Mouse (Mus musculus): ENCODE measurements at regions not wholly inside any gene's neighbourhood (a gene's known extent, or its start where the extent isn't known, plus 50 kb on each side); places are given as distances from the start of the nearest gene placed in this dataset.
"Not testable (repeated sequence)": the region's sequence is repeated elsewhere in the genome, so short reads cannot be mapped to it uniquely, and the experiment has no call there.

DNA sequence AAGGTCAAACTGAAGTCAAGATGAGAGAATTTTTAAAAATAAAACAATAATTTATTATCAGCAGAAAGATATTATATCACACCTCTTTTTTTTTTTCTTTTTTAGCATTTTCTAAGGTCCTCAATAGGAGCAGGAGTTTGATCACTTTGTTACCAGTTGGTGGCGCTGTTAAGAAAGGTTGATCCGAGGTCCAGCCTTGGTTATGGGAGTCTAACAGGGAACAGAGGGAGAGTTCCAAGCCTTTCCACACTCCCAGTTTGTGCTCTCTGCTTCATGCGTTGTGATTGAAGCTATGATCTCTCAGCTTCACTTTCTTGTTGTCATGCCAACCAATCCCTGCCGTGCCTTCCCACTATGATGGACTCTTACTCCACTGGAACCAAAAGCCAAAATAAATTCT, 83.8 kb downstream of the Fam174a start:
- 47% methylated on average over 4 of the region's 4 CpGs for WGBS
- no peak overlapping the region for H3K4me3 ChIP-seq (ENCODE audit: insufficient read depth, low read depth, low read length)
- H3K27me3 ChIP-seq (replicated peaks; ENCODE audit: control insufficient read depth, insufficient read depth, low read length), result no peaks in the 10 kb centered on the region
- no peak overlapping the region for H3K27ac ChIP-seq (ENCODE audit: insufficient read depth, low read depth, low read length)
- H3K4me1 ChIP-seq (ENCODE audit: control insufficient read depth, insufficient read depth, low read length), result no peaks in the 10 kb centered on the region
- TF ChIP-seq CTCF (conservative IDR thresholded peaks at IDR 0.05; ENCODE audit: insufficient read depth, insufficient read length, low read depth, low read length) (0 out of 2 replicates have a peak, but pooled peaks have one; percentile 5), POLR2A (IDR thresholded peaks at IDR 0.05; ENCODE audit: low read depth, low read length) (no peak)
- DNase-seq, result peak; percentile 15
- no peaks in the 10 kb centered on the region for H3K36me3 ChIP-seq (ENCODE audit: control insufficient read depth, insufficient read depth, low read length)

DNA sequence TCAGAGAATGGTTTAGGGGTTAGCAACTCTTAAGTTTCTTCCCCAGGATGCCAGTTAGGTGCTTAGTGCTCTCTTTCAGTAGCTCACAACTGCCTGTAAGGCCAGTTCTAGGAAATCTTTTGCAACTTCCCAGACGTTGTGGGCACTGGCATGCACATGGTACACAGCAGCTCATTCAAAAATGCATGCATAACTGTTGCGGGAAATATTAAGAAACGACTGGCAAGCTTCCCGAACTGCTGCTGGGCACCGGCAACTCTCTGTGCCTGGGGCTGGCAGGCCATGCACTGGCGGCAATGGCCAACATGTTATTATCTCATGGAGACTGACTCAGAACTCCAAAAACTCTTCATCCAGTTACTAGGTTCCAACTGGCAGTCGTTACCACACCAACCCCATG, 86.3 kb downstream of the Fam174a start:
- Histone ChIP-seq H3K36me3 (ENCODE audit: control insufficient read depth, insufficient read depth, low read length) (no peaks in the 10 kb centered on the region), H3K27ac (ENCODE audit: insufficient read depth, low read depth, low read length) (no peak overlapping the region), H3K4me1 (ENCODE audit: control insufficient read depth, insufficient read depth, low read length) (no peaks in the 10 kb centered on the region), H3K4me3 (ENCODE audit: insufficient read depth, low read depth, low read length) (no peak overlapping the region), H3K27me3 (replicated peaks; ENCODE audit: control insufficient read depth, insufficient read depth, low read length) (no peaks in the 10 kb centered on the region)
- no peak for TF ChIP-seq POLR2A (IDR thresholded peaks at IDR 0.05; ENCODE audit: low read depth, low read length)
- WGBS, result 84% methylated on average over 7 of the region's 7 CpGs
- no peak for DNase-seq

DNA sequence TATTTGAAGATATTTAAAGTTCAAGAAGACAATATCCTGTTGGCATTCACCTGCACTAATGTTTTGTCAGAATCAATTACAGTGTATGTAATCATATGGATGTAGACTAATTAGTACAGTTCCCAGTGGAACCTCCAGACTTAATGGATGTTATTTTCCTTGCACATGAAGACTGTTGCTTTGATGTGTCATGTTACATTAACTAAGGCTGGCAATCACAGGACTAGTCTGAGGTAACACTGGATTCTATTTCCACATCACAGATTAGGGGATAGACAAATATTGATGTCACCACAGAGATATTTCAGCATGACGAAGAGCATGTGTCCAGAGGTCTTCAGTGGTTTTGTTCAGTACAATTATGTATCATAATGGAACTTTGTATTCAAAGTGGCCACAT, 108.8 kb downstream of the Fam174a start:
- H3K27me3 ChIP-seq (replicated peaks; ENCODE audit: control insufficient read depth, insufficient read depth, low read length), result no peaks in the 10 kb centered on the region
- TF ChIP-seq CTCF (conservative IDR thresholded peaks at IDR 0.05; ENCODE audit: insufficient read depth, insufficient read length, low read depth, low read length) (no peak), POLR2A (IDR thresholded peaks at IDR 0.05; ENCODE audit: low read depth, low read length) (no peak)
- H3K36me3 ChIP-seq (ENCODE audit: control insufficient read depth, insufficient read depth, low read length), result no peaks in the 10 kb centered on the region
- 85% methylated on average over 1 of the region's 1 CpGs for WGBS
- no peak overlapping the region for H3K27ac ChIP-seq (ENCODE audit: insufficient read depth, low read depth, low read length)
- H3K4me3 ChIP-seq (ENCODE audit: insufficient read depth, low read depth, low read length), result no peak overlapping the region
- DNase-seq, result no peak
- H3K4me1 ChIP-seq (ENCODE audit: control insufficient read depth, insufficient read depth, low read length), result no peaks in the 10 kb centered on the region

DNA sequence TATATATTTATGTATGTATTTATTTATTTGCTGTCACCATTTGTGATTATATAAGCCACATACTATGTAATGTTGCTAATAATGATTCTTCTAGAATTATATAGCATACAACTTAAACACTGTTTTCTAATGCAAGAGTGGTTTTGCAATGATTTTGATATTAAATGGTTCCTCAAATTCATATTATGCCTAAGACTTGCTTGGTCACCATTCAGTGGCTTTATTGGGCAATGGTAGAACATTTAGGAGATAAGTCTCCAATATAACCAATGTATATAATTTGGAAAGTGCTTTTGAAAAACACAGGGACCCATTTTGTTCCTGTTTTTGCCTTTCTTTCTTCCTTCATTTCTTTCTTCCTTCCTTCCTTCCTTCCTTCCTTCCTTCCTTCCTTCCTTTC, 112.0 kb downstream of the Fam174a start:
- H3K36me3 ChIP-seq (ENCODE audit: control insufficient read depth, insufficient read depth, low read length), result no peaks in the 10 kb centered on the region
- H3K27ac ChIP-seq (ENCODE audit: insufficient read depth, low read depth, low read length), result no peak overlapping the region
- no peaks in the 10 kb centered on the region for H3K27me3 ChIP-seq (replicated peaks; ENCODE audit: control insufficient read depth, insufficient read depth, low read length)
- TF ChIP-seq POLR2A (IDR thresholded peaks at IDR 0.05; ENCODE audit: low read depth, low read length), result no peak
- TF ChIP-seq CTCF (conservative IDR thresholded peaks at IDR 0.05; ENCODE audit: insufficient read depth, insufficient read length, low read depth, low read length), result no peak
- H3K4me3 ChIP-seq (ENCODE audit: insufficient read depth, low read depth, low read length), result no peak overlapping the region
- DNase-seq, result no peak
- H3K4me1 ChIP-seq (ENCODE audit: control insufficient read depth, insufficient read depth, low read length), result no peaks in the 10 kb centered on the region

DNA sequence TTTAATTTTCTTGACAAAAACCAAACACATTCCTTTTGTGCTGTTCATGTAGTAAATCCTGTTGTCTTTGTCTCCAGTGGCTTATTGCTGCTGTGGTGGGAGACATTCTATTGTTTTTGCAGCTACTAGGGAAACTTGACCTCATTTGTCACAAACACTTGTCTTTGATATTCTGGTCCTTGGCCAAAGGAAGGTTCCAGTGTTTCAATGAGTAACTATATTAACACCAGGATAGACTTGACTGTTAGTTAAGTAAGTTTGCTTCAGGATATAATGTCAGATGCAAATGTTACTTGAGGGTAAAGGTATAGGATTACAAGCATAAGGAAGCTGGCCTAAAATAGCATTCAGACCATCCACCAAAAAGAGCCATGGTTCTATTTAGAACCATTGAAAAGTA, 123.7 kb downstream of the Fam174a start:
- Histone ChIP-seq H3K27ac (ENCODE audit: insufficient read depth, low read depth, low read length) (no peak overlapping the region), H3K4me3 (ENCODE audit: insufficient read depth, low read depth, low read length) (no peak overlapping the region), H3K4me1 (ENCODE audit: control insufficient read depth, insufficient read depth, low read length) (no peaks in the 10 kb centered on the region), H3K36me3 (ENCODE audit: control insufficient read depth, insufficient read depth, low read length) (no peaks in the 10 kb centered on the region), H3K27me3 (replicated peaks; ENCODE audit: control insufficient read depth, insufficient read depth, low read length) (no peaks in the 10 kb centered on the region)
- TF ChIP-seq CTCF (conservative IDR thresholded peaks at IDR 0.05; ENCODE audit: insufficient read depth, insufficient read length, low read depth, low read length) (no peak), POLR2A (IDR thresholded peaks at IDR 0.05; ENCODE audit: low read depth, low read length) (no peak)
- DNase-seq, result peak; percentile 58

DNA sequence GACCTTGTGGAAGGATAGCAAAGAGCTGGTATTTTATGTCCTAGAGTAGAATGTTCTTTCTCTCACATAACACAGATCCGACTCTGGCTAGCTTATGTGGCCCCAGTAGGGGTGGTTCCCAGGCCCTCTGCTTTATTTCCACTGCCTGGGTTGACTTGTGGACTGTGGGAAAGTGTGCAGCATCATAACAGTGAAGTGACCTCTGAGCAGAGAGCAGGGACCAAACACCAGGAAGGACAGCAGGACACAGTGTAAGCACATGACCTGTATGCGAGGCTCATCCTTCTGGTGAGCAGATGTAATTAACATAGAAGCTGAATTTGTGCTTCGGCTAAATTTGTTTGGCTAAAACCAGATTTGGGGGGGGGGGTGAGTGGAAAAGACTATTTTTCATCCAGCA, 132.1 kb downstream of the Fam174a start:
- no peak for TF ChIP-seq POLR2A (IDR thresholded peaks at IDR 0.05; ENCODE audit: low read depth, low read length)
- TF ChIP-seq CTCF (conservative IDR thresholded peaks at IDR 0.05; ENCODE audit: insufficient read depth, insufficient read length, low read depth, low read length), result no peak
- no peak for DNase-seq
- Histone ChIP-seq H3K4me1 (ENCODE audit: control insufficient read depth, insufficient read depth, low read length) (no peaks in the 10 kb centered on the region), H3K4me3 (ENCODE audit: insufficient read depth, low read depth, low read length) (no peak overlapping the region), H3K36me3 (ENCODE audit: control insufficient read depth, insufficient read depth, low read length) (no peaks in the 10 kb centered on the region), H3K27ac (ENCODE audit: insufficient read depth, low read depth, low read length) (no peak overlapping the region), H3K27me3 (replicated peaks; ENCODE audit: control insufficient read depth, insufficient read depth, low read length) (no peaks in the 10 kb centered on the region)
- WGBS, result 62% methylated on average over 3 of the region's 3 CpGs

DNA sequence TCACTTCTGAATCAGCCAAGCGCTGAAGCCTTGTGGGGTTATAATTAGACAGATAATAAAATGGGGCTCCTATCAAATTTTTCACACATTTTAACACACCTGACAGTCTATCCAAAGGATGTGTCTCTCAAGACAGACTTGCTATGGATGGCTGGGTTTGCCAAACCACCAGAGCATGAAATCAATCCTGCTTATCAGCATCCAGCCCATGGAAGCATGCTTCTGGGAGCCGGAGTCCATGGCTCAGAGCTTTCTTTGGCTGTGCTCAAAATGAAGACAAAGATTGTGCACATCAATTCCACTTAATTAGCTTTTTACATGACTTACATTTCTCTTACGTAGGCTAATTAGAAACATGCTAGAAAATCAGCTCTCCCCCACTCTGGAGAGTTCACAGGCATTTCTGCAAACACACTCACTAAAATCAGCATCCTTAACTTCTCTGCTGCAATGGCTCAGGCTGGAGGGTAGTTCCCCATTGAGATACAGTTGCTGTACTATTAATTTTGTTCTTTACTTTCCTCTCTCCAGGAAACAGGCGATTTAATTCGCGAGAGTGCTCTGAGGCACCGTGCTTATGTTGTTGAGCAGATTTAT, 135.6 kb downstream of the Fam174a start:
- 59% methylated on average over 7 of the region's 7 CpGs for WGBS
- DNase-seq, result no peak
- no peaks in the 10 kb centered on the region for H3K4me1 ChIP-seq (ENCODE audit: control insufficient read depth, insufficient read depth, low read length)

DNA sequence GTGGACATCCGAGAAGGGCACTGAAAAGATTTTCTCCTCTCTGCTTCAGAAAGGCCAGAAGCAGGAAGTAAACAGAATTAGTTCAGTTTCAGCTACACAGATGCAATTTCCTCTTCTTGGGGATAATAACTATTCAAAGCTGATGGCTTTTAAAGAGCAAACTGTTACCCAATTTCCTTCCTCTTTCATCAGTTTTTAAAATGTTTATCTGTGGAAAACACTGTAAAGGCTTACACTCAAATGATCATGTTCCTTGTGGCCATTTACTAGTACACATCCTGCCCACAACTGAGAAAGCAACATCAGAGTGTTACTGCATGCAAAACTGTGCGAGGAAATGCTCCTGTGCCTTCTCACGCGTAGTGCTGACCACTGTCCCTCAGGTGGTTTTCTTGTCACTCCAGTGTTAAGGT, 137.5 kb downstream of the Fam174a start:
- 68% methylated on average over 4 of the region's 4 CpGs for WGBS
- H3K4me3 ChIP-seq (ENCODE audit: insufficient read depth, low read depth, low read length), result no peak overlapping the region
- no peaks in the 10 kb centered on the region for H3K27me3 ChIP-seq (replicated peaks; ENCODE audit: control insufficient read depth, insufficient read depth, low read length)
- no peaks in the 10 kb centered on the region for H3K4me1 ChIP-seq (ENCODE audit: control insufficient read depth, insufficient read depth, low read length)
- TF ChIP-seq CTCF (conservative IDR thresholded peaks at IDR 0.05; ENCODE audit: insufficient read depth, insufficient read length, low read depth, low read length) (no peak), POLR2A (IDR thresholded peaks at IDR 0.05; ENCODE audit: low read depth, low read length) (no peak)
- H3K36me3 ChIP-seq (ENCODE audit: control insufficient read depth, insufficient read depth, low read length), result no peaks in the 10 kb centered on the region
- peak; percentile 24 for DNase-seq
- H3K27ac ChIP-seq (ENCODE audit: insufficient read depth, low read depth, low read length), result no peak overlapping the region

More for the DNA sequence above, 135.6 kb downstream of the Fam174a start:
- H3K27me3 ChIP-seq (replicated peaks; ENCODE audit: control insufficient read depth, insufficient read depth, low read length), result no peaks in the 10 kb centered on the region
- no peaks in the 10 kb centered on the region for H3K36me3 ChIP-seq (ENCODE audit: control insufficient read depth, insufficient read depth, low read length)
- no peak overlapping the region for H3K27ac ChIP-seq (ENCODE audit: insufficient read depth, low read depth, low read length)
- no peak for TF ChIP-seq CTCF (conservative IDR thresholded peaks at IDR 0.05; ENCODE audit: insufficient read depth, insufficient read length, low read depth, low read length)
- no peak for TF ChIP-seq POLR2A (IDR thresholded peaks at IDR 0.05; ENCODE audit: low read depth, low read length)
- H3K4me3 ChIP-seq (ENCODE audit: insufficient read depth, low read depth, low read length), result no peak overlapping the region

DNA sequence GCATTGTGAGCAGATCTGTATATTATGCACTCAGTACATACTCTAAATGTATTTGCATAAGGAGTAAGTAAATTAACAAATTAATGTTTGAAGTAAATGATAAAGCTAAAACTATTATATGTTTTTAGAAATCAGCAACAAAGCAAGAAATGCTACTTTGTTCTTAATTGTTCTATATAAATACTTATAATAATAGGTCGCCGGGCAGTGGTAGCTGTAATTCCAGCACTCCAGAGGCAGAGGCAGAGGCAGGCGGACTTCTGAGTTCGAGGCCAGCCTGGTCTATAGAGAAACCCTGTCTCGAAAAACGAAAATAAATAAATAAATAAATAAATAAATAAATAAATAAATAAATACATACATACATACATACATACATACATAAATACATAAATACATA, 138.3 kb downstream of the Fam174a start:
- DNase-seq, result peak; percentile 55
- H3K4me3 ChIP-seq (ENCODE audit: insufficient read depth, low read depth, low read length); H3K27ac ChIP-seq (ENCODE audit: insufficient read depth, low read depth, low read length); H3K27me3 ChIP-seq (replicated peaks; ENCODE audit: control insufficient read depth, insufficient read depth, low read length); H3K36me3 ChIP-seq (ENCODE audit: control insufficient read depth, insufficient read depth, low read length); H3K4me1 ChIP-seq (ENCODE audit: control insufficient read depth, insufficient read depth, low read length): not testable (repeated sequence)
- 76% methylated on average over 6 of the region's 6 CpGs for WGBS
